Mouse (Mus musculus): ENCODE results near the gene Sf3b3. TPM values are rescaled to one million over a fixed set of nuclear protein-coding genes. Genes with fewer than 3 reads are reported as not detected.

Gene Sf3b3
- total and polyA plus RNA-seq, 2 experiments: 12.1 to 20.6 TPM

GRCm38 (mm10) chr8:110824861-110825260, 21.7 kb downstream of the Sf3b3 start:
- H3K27me3 ChIP-seq (ENCODE audit: control insufficient read depth, insufficient read depth, low read length): no peaks in the 10 kb centered on the region
- peaks cover 91% of the 10 kb centered on the region for H3K36me3 ChIP-seq (ENCODE audit: control insufficient read depth, insufficient read depth, low read length)
- TF ChIP-seq POLR2A (IDR thresholded peaks at IDR 0.05; ENCODE audit: extremely low read depth, insufficient read depth, low read length): no peak
- no peak for TF ChIP-seq CTCF (IDR thresholded peaks at IDR 0.05; ENCODE audit: low read depth, low read length)
- no peaks in the 10 kb centered on the region; the same call in 1 of the 2 replicates for H3K4me1 ChIP-seq (ENCODE audit: control insufficient read depth, insufficient read depth, low read length)
- no peak overlapping the region for H3K27ac ChIP-seq (replicated peaks; ENCODE audit: insufficient read depth, low read depth, low read length)
- no peak overlapping the region for H3K9ac ChIP-seq (ENCODE audit: low read depth, low read length)
- peaks cover 2% of the 10 kb centered on the region; the same call in 1 of the 2 replicates for H3K79me2 ChIP-seq (ENCODE audit: control insufficient read depth, insufficient read depth, low read length)
- H3K4me3 ChIP-seq (ENCODE audit: insufficient read depth, low read depth, low read length): no peak overlapping the region
- WGBS: 71% methylated on average over 1 of the region's 1 CpGs
- no peak for DNase-seq (ENCODE audit: extremely low read depth, low read depth, low spot score)

DNA sequence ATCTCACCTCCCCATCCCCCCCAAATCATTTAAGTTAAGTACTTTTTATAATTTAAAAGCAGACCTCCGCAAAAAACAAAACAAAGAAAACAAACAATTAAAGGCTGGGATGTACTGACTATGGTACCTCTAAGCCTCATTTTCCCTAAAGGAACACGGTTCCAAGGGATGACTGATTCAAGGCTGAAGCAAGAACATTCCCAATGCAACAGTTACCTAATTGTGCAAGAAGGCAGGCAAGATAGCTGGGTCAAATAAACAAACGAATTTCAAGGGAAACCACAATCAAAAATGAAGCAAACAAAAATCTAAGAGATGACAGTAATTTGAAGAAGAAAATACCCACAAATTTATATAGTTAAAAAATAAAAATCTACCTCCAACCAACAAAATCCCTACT, 24.6 kb downstream of the Sf3b3 start:
- Histone ChIP-seq H3K4me3 (ENCODE audit: insufficient read depth, low read depth, low read length) (no peak overlapping the region), H3K36me3 (ENCODE audit: control insufficient read depth, insufficient read depth, low read length) (peaks cover 92% of the 10 kb centered on the region), H3K79me2 (ENCODE audit: control insufficient read depth, insufficient read depth, low read length) (no peaks in the 10 kb centered on the region), H3K27me3 (ENCODE audit: control insufficient read depth, insufficient read depth, low read length) (no peaks in the 10 kb centered on the region), H3K4me1 (ENCODE audit: control insufficient read depth, insufficient read depth, low read length) (no peaks in the 10 kb centered on the region; the same call in 1 of the 2 replicates), H3K9ac (ENCODE audit: low read depth, low read length) (no peak overlapping the region), H3K27ac (replicated peaks; ENCODE audit: insufficient read depth, low read depth, low read length) (no peak overlapping the region)
- DNase-seq (ENCODE audit: extremely low read depth, low read depth, low spot score): peak; percentile 71
- WGBS: 42% methylated on average over 3 of the region's 3 CpGs
- no peak for TF ChIP-seq CTCF (IDR thresholded peaks at IDR 0.05; ENCODE audit: low read depth, low read length)
- no peak for TF ChIP-seq POLR2A (IDR thresholded peaks at IDR 0.05; ENCODE audit: extremely low read depth, insufficient read depth, low read length)

- WGBS: 53% methylated on average over 2 of the region's 2 CpGs
- no peaks in the 10 kb centered on the region for H3K79me2 ChIP-seq (ENCODE audit: control insufficient read depth, insufficient read depth, low read length)
- no peak overlapping the region for H3K4me3 ChIP-seq (ENCODE audit: insufficient read depth, low read depth, low read length)
- H3K27ac ChIP-seq (replicated peaks; ENCODE audit: insufficient read depth, low read depth, low read length): no peak overlapping the region
- no peaks in the 10 kb centered on the region; the same call in 1 of the 2 replicates for H3K4me1 ChIP-seq (ENCODE audit: control insufficient read depth, insufficient read depth, low read length)
- H3K36me3 ChIP-seq (ENCODE audit: control insufficient read depth, insufficient read depth, low read length): peaks cover 91% of the 10 kb centered on the region
- no peaks in the 10 kb centered on the region for H3K27me3 ChIP-seq (ENCODE audit: control insufficient read depth, insufficient read depth, low read length)
- no peak overlapping the region for H3K9ac ChIP-seq (ENCODE audit: low read depth, low read length)
- TF ChIP-seq CTCF (IDR thresholded peaks at IDR 0.05; ENCODE audit: low read depth, low read length): no peak
- TF ChIP-seq POLR2A (IDR thresholded peaks at IDR 0.05; ENCODE audit: extremely low read depth, insufficient read depth, low read length): no peak
- DNase-seq (ENCODE audit: extremely low read depth, low read depth, low spot score): peak; percentile 80
Observed at GRCm38 (mm10) chr8:110820257-110820656, 26.3 kb downstream of the Sf3b3 start.

GRCm38 (mm10) chr8:110818593-110818992, 28.0 kb downstream of the Sf3b3 start:
- Histone ChIP-seq H3K9ac (ENCODE audit: low read depth, low read length) (no peak overlapping the region), H3K79me2 (ENCODE audit: control insufficient read depth, insufficient read depth, low read length) (no peaks in the 10 kb centered on the region), H3K4me1 (ENCODE audit: control insufficient read depth, insufficient read depth, low read length) (no peaks in the 10 kb centered on the region; the same call in 1 of the 2 replicates), H3K4me3 (ENCODE audit: insufficient read depth, low read depth, low read length) (no peak overlapping the region), H3K36me3 (ENCODE audit: control insufficient read depth, insufficient read depth, low read length) (peaks cover 93% of the 10 kb centered on the region), H3K27me3 (ENCODE audit: control insufficient read depth, insufficient read depth, low read length) (no peaks in the 10 kb centered on the region), H3K27ac (replicated peaks; ENCODE audit: insufficient read depth, low read depth, low read length) (no peak overlapping the region)
- no peak for TF ChIP-seq POLR2A (IDR thresholded peaks at IDR 0.05; ENCODE audit: extremely low read depth, insufficient read depth, low read length)
- TF ChIP-seq CTCF (IDR thresholded peaks at IDR 0.05; ENCODE audit: low read depth, low read length): no peak
- DNase-seq (ENCODE audit: extremely low read depth, low read depth, low spot score): peak; percentile 44
- 71% methylated on average over 3 of the region's 3 CpGs for WGBS

DNA sequence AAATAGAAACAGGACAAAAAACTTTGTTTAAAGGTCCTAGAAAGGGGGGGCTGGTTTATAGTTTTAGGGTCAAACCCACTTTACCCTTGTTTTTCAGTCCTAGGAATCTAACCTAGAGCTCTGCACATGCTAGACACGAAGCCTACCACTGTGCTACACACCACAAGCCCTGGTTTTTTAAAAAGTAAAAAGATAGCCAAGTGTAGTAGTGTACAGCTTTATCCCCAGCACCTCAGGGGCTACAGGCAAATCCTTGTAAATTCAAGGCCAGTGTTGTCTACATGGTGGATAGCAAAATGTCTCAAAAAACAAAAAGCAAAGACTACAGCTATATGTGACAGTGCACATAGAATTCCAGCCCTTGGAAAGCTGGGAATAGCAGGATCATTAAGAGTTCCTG, 29.6 kb downstream of the Sf3b3 start:
- no peaks in the 10 kb centered on the region for H3K27me3 ChIP-seq (ENCODE audit: control insufficient read depth, insufficient read depth, low read length)
- TF ChIP-seq CTCF (IDR thresholded peaks at IDR 0.05; ENCODE audit: low read depth, low read length) (no peak), POLR2A (IDR thresholded peaks at IDR 0.05; ENCODE audit: extremely low read depth, insufficient read depth, low read length) (no peak)
- no peak for DNase-seq (ENCODE audit: extremely low read depth, low read depth, low spot score)
- H3K27ac ChIP-seq (replicated peaks; ENCODE audit: insufficient read depth, low read depth, low read length): no peak overlapping the region
- H3K36me3 ChIP-seq (ENCODE audit: control insufficient read depth, insufficient read depth, low read length): peaks cover 95% of the 10 kb centered on the region
- H3K9ac ChIP-seq (ENCODE audit: low read depth, low read length): no peak overlapping the region
- H3K4me3 ChIP-seq (ENCODE audit: insufficient read depth, low read depth, low read length): no peak overlapping the region
- H3K4me1 ChIP-seq (ENCODE audit: control insufficient read depth, insufficient read depth, low read length): no peaks in the 10 kb centered on the region; the same call in 1 of the 2 replicates
- H3K79me2 ChIP-seq (ENCODE audit: control insufficient read depth, insufficient read depth, low read length): no peaks in the 10 kb centered on the region
- 96% methylated on average over 1 of the region's 1 CpGs for WGBS

DNA sequence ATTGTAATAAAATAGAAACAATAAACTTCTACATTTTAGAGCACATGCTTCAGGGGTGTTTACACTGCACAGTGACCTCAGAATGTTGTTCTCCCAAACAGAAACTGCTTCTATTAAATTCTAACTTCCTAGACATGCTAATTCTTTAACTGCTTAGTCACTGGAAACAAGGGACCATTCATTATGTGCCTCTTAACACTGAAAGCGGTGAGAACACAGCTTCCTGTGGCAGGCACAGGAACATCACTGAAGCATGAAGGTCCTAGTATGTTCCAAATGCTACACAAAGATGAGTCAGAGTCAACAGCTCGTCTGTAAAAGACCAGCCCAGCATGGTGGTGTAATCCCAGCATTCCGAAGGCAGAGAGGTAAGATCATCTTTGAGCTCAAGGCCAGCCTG, 31.3 kb downstream of the Sf3b3 start:
- Histone ChIP-seq H3K9ac (ENCODE audit: low read depth, low read length) (no peak overlapping the region), H3K27ac (replicated peaks; ENCODE audit: insufficient read depth, low read depth, low read length) (no peak overlapping the region), H3K4me1 (ENCODE audit: control insufficient read depth, insufficient read depth, low read length) (no peaks in the 10 kb centered on the region), H3K27me3 (ENCODE audit: control insufficient read depth, insufficient read depth, low read length) (no peaks in the 10 kb centered on the region), H3K79me2 (ENCODE audit: control insufficient read depth, insufficient read depth, low read length) (no peaks in the 10 kb centered on the region), H3K4me3 (ENCODE audit: insufficient read depth, low read depth, low read length) (no peak overlapping the region), H3K36me3 (ENCODE audit: control insufficient read depth, insufficient read depth, low read length) (peaks cover 97% of the 10 kb centered on the region)
- TF ChIP-seq POLR2A (IDR thresholded peaks at IDR 0.05; ENCODE audit: extremely low read depth, insufficient read depth, low read length) (no peak), CTCF (IDR thresholded peaks at IDR 0.05; ENCODE audit: low read depth, low read length) (no peak)
- 75% methylated on average over 3 of the region's 3 CpGs for WGBS
- DNase-seq (ENCODE audit: extremely low read depth, low read depth, low spot score): no peak

Data from liver, adult 2 months (tissue).